Mouse (Mus musculus) urinary bladder, postnatal 25 days (tissue): ENCODE results near the gene Gm21900.
A peak's percentile ranks its signal among the peaks of the same experiment; 100 is the strongest.
"Not testable (repeated sequence)": the region's sequence is repeated elsewhere in the genome, so short reads cannot be mapped to it uniquely, and the experiment has no call there.

ENCODE experiments used
- DNase-seq: peaks from one replicate; pipeline ENCODE4 v3.0.0; 2022; ENCODE audit warnings: low spot score

Gm21900 gene

GRCm38 (mm10) chrY:10616061-10616460 lies at the start of gene Gm21900:
Gene Gm21900, plus strand, starts transcription at chrY:10616361.
- DNase-seq: not testable (repeated sequence)

- DNase-seq: peak; percentile 2
Observed at GRCm38 (mm10) chrY:10643516-10643915, 27.4 kb downstream of the Gm21900 start.
